Mouse (Mus musculus): ENCODE measurements around the gene Ramp3. TPM values are rescaled to one million over a fixed set of nuclear protein-coding genes. Genes with fewer than 3 reads are reported as not detected.
A peak's percentile ranks its signal among the peaks of the same experiment; 100 is the strongest.

Gene Ramp3
- 4.9 and 5.6 TPM in 2 replicates for polyA plus RNA-seq (2014; fragmentation: Nextera tagmentation; extraction: Ambion mirVana)

- ATAC-seq (replicated peaks; ENCODE audit: insufficient number of reproducible peaks, low FRiP score, low TSS enrichment, low read depth) (peak; percentile 48), DNase-seq (ENCODE audit: low spot score) (peak; percentile 85)
- Histone ChIP-seq H3K4me2 (ENCODE audit: low read depth, low read length) (peak within 1 kb of the TSS; percentile 74), H3K9ac (replicated peaks; ENCODE audit: low read length) (peak within 1 kb of the TSS; percentile 14; the same call in 1 of the 2 replicates), H3K4me1 (ENCODE audit: control insufficient read depth, insufficient read depth, low read length) (no peaks in the 10 kb centered on the region; the same call in 1 of the 2 replicates), H3K4me3 (ENCODE audit: low read depth, low read length) (peak within 1 kb of the TSS; percentile 27), H3K36me3 (replicated peaks; ENCODE audit: control insufficient read depth, insufficient read depth, low read depth, low read length) (no peaks in the 10 kb centered on the region), H3K27ac (replicated peaks; ENCODE audit: low read depth, low read length) (no peak within 1 kb of the TSS), H3K27me3 (ENCODE audit: control insufficient read depth, insufficient read depth, low read length) (no peaks in the 10 kb centered on the region), H3K9me3 (replicated peaks; ENCODE audit: control insufficient read depth, low read length) (no peaks in the 10 kb centered on the region)
- under 1% methylated on average over 18 of the region's 18 CpGs for WGBS
Measured at GRCm38 (mm10) chr11:6658271-6658670, at the start of gene Ramp3. Ramp3 (plus strand) TSS chr11:6658521.

DNA sequence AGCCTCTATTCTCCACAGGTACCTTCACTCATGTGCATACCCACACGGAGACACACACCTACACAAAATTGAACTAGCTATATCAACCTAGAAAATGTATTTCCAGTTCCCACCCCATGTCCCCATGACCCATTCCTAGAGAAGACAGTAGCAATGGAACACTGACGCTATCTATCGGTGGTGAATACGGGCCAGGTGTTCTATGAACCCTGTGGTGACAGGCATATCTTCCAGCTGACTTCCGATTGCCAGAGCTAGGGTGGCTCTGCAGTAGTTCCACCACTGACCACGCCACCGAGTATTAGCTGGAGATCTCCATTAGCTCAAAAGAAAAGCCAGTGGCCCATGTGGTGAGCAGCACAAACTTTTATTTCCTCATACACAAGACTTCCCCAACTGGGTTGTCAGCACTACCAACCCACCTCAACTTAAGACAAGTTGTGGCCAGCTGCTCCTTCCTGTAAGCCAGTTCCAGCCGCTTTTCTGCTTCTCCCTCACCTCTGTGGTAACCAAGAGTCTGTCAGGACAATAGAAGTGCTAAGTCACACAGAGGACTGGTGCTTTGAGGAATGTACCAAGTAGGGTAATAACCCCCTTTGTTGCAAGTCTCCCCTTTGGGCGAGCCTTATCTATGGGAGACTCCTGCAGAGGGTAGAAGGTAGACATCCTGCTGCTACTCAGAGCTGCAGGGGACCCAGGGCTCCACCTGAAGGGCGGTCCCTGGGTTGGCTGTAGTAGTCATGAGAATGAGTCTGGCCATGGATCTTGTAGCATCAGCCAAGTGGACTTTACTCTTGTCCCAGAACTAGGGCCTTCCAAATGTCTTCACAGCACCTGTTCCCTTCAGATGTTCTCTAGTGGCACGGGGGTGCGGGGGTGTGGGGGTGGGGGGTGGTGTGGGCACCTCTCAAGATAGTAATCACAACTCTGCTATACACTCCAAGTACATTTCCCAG is 42.8 kb upstream of the Ramp3 start:
- Histone ChIP-seq H3K4me2 (ENCODE audit: low read depth, low read length) (no peak overlapping the region), H3K27me3 (ENCODE audit: control insufficient read depth, insufficient read depth, low read length) (no peaks in the 10 kb centered on the region), H3K4me1 (ENCODE audit: control insufficient read depth, insufficient read depth, low read length) (no peaks in the 10 kb centered on the region), H3K27ac (replicated peaks; ENCODE audit: low read depth, low read length) (no peak overlapping the region), H3K36me3 (replicated peaks; ENCODE audit: control insufficient read depth, insufficient read depth, low read depth, low read length) (peaks cover 26% of the 10 kb centered on the region), H3K9ac (replicated peaks; ENCODE audit: low read length) (no peak overlapping the region), H3K4me3 (ENCODE audit: low read depth, low read length) (no peak overlapping the region), H3K9me3 (replicated peaks; ENCODE audit: control insufficient read depth, low read length) (no peaks in the 10 kb centered on the region)
- no peak for DNase-seq (ENCODE audit: low spot score)
- ATAC-seq (replicated peaks; ENCODE audit: insufficient number of reproducible peaks, low FRiP score, low TSS enrichment, low read depth), result no peak
- 94% methylated on average over 12 of the region's 12 CpGs for WGBS

DNA sequence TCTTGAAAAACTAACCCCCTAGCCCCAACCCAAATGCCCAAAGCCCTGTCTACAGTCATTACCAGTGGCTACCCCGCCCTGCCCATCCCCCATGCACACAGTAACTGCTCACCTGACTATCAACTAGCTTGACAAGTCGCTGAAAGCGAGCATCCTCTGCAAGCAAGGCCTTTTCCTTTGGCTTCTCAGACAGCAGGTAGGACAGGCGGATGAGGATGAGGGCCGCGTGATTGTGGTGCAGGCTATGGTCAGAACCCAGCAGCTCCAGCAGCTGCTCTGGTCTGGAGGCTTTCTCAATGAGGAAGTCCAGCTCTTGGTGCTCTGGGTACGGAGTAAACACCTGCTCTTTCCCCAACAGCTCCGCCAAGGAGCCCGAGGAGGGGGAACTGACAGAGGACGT is 34.6 kb upstream of the Ramp3 start:
- no peak for ATAC-seq (replicated peaks; ENCODE audit: insufficient number of reproducible peaks, low FRiP score, low TSS enrichment, low read depth)
- H3K4me1 ChIP-seq (ENCODE audit: control insufficient read depth, insufficient read depth, low read length), result no peaks in the 10 kb centered on the region; the same call in 1 of the 2 replicates
- peaks cover 14% of the 10 kb centered on the region for H3K36me3 ChIP-seq (replicated peaks; ENCODE audit: control insufficient read depth, insufficient read depth, low read depth, low read length)
- H3K4me2 ChIP-seq (ENCODE audit: low read depth, low read length), result no peak overlapping the region
- 90% methylated on average over 10 of the region's 10 CpGs for WGBS
- H3K9me3 ChIP-seq (replicated peaks; ENCODE audit: control insufficient read depth, low read length), result no peaks in the 10 kb centered on the region
- no peak overlapping the region for H3K9ac ChIP-seq (replicated peaks; ENCODE audit: low read length)
- H3K27ac ChIP-seq (replicated peaks; ENCODE audit: low read depth, low read length), result no peak overlapping the region
- DNase-seq (ENCODE audit: low spot score), result no peak
- H3K27me3 ChIP-seq (ENCODE audit: control insufficient read depth, insufficient read depth, low read length), result no peaks in the 10 kb centered on the region
- no peak overlapping the region for H3K4me3 ChIP-seq (ENCODE audit: low read depth, low read length)

DNA sequence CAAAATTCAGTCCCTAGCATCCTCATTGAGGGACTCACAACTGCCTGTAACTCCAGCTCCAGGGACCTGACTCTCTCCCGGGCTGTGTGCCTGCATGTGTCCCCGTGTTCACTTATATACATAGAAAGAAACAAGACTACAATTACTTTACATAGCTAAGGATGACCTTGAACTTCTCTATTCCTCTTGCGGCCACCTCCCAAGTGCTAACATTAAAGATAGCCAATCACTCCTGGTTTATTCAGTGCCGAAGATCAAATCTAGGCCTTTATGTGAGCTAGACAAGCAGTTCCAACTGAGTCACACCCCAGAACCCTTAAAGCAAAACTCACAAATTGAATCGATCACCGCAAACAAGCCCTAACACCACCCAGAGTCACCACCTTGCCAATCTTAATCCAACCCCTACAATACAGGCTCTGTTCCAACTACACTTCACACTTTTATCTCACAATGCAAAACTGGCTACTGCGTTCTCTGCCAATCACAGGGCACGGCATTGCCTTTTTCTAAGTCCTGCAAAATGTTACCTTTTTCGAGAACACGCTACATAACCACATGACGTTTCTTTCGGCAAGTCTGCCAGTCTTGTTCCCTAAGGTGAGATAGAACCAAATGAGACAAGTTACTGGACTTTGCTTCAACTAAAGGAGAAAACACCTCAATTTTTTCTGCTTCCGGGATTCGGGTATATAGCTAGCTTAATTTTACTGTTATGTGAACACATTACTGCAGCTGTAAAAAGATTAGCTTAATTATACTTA is 33.5 kb upstream of the Ramp3 start:
- Histone ChIP-seq H3K27me3 (ENCODE audit: control insufficient read depth, insufficient read depth, low read length) (no peaks in the 10 kb centered on the region), H3K27ac (replicated peaks; ENCODE audit: low read depth, low read length) (no peak overlapping the region), H3K4me1 (ENCODE audit: control insufficient read depth, insufficient read depth, low read length) (no peaks in the 10 kb centered on the region; the same call in 1 of the 2 replicates), H3K4me2 (ENCODE audit: low read depth, low read length) (peak overlapping the region; percentile 48), H3K36me3 (replicated peaks; ENCODE audit: control insufficient read depth, insufficient read depth, low read depth, low read length) (peaks cover 13% of the 10 kb centered on the region), H3K4me3 (ENCODE audit: low read depth, low read length) (peak overlapping the region; percentile 71), H3K9me3 (replicated peaks; ENCODE audit: control insufficient read depth, low read length) (no peaks in the 10 kb centered on the region), H3K9ac (replicated peaks; ENCODE audit: low read length) (peak overlapping the region; percentile 82)
- DNase-seq (ENCODE audit: low spot score) (no peak), ATAC-seq (replicated peaks; ENCODE audit: insufficient number of reproducible peaks, low FRiP score, low TSS enrichment, low read depth) (no peak)
- WGBS, result 67% methylated on average over 14 of the region's 14 CpGs

DNA sequence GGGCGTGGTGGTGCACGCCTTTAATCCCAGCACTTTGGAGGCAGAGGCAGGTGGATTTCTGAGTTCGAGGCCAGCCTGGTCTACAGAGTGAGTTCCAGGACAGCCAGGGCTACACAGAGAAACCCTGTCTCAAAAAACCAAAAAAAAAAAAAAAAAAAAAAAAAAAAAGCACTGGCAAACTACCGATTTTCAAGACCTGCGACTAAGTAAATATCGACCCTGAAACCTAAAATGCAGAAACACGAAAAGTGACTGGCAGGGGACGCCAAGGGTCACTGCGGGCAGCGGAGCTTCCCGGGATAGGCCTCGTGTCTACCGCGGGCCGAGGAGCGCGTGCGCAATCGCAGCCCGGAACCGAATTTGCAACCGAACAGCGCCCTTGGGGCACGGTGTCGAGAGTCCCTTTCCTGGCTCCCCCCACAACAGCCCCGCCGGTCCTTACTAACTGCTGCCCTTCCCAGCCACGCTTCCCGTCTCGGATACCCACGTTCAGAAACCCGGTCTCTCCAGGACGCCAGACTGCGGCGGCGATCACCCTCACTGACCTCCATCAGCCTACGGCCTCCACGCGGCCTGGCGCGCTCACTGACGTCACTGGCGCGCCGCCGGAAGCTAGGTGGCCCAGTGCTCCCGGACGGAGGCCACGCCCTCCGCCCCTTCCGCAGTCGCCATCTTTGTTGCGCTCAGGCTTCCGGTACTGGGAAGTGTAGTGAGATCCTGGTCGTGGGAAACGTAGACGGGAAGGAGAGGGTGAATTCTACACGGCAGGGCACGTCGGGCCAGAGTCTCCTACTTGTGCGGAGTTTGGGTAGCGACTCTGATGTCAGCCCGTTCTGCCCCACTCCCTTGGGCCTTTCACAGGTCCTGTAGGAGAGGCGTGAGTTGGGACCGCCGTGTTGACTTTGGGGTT is 32.6 kb upstream of the Ramp3 start, which contains the start of gene Tbrg4:
TSS of gene Tbrg4 (minus strand) at position 590 of the 910 bp plus-strand sequence.
- H3K27me3 ChIP-seq (ENCODE audit: control insufficient read depth, insufficient read depth, low read length), result no peaks in the 10 kb centered on the region
- peak within 1 kb of the TSS; percentile 86 for H3K4me2 ChIP-seq (ENCODE audit: low read depth, low read length)
- peak within 1 kb of the TSS; percentile 82 for H3K9ac ChIP-seq (replicated peaks; ENCODE audit: low read length)
- WGBS, result under 1% methylated on average over 65 of the region's 66 CpGs
- ATAC-seq (replicated peaks; ENCODE audit: insufficient number of reproducible peaks, low FRiP score, low TSS enrichment, low read depth) (peak; percentile 93), DNase-seq (ENCODE audit: low spot score) (peak; percentile 97)
- peak within 1 kb of the TSS; percentile 72 for H3K27ac ChIP-seq (replicated peaks; ENCODE audit: low read depth, low read length)
- H3K4me3 ChIP-seq (ENCODE audit: low read depth, low read length), result peak within 1 kb of the TSS; percentile 71
- no peaks in the 10 kb centered on the region; the same call in 1 of the 2 replicates for H3K4me1 ChIP-seq (ENCODE audit: control insufficient read depth, insufficient read depth, low read length)
- H3K9me3 ChIP-seq (replicated peaks; ENCODE audit: control insufficient read depth, low read length), result no peaks in the 10 kb centered on the region
- peaks cover 9% of the 10 kb centered on the region for H3K36me3 ChIP-seq (replicated peaks; ENCODE audit: control insufficient read depth, insufficient read depth, low read depth, low read length)

DNA sequence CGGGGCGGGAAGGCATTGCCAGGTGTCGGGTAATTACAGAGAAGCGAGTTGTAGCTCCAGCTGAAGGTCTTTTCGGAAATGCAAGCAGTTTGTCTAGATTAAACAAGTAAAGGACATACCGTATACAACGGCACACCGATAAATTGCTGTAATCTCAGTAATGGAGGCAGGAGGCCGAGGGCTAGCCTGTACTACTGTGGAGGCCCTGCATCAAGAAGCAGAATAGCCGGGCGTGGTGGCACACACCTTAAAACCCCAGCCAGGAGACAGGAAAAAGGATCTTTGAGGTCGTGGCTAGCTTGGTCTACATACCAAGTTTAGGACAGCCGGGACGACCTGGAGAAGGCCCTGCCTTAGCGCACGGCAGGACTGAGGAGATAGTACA is 31.9 kb upstream of the Ramp3 start:
- ATAC-seq (replicated peaks; ENCODE audit: insufficient number of reproducible peaks, low FRiP score, low TSS enrichment, low read depth), result peak; percentile 27
- Histone ChIP-seq H3K9me3 (replicated peaks; ENCODE audit: control insufficient read depth, low read length) (no peaks in the 10 kb centered on the region), H3K4me2 (ENCODE audit: low read depth, low read length) (peak overlapping the region; percentile 86), H3K9ac (replicated peaks; ENCODE audit: low read length) (peak overlapping the region; percentile 82), H3K36me3 (replicated peaks; ENCODE audit: control insufficient read depth, insufficient read depth, low read depth, low read length) (peaks cover 6% of the 10 kb centered on the region), H3K27me3 (ENCODE audit: control insufficient read depth, insufficient read depth, low read length) (no peaks in the 10 kb centered on the region), H3K4me1 (ENCODE audit: control insufficient read depth, insufficient read depth, low read length) (no peaks in the 10 kb centered on the region; the same call in 1 of the 2 replicates), H3K4me3 (ENCODE audit: low read depth, low read length) (peak overlapping the region; percentile 71), H3K27ac (replicated peaks; ENCODE audit: low read depth, low read length) (peak overlapping the region; percentile 72)
- 14% methylated on average over 16 of the region's 16 CpGs for WGBS
- no peak for DNase-seq (ENCODE audit: low spot score)

- DNase-seq (ENCODE audit: low spot score) (no peak), ATAC-seq (replicated peaks; ENCODE audit: insufficient number of reproducible peaks, low FRiP score, low TSS enrichment, low read depth) (no peak)
- no peak overlapping the region for H3K4me2 ChIP-seq (ENCODE audit: low read depth, low read length)
- peaks cover 6% of the 10 kb centered on the region for H3K36me3 ChIP-seq (replicated peaks; ENCODE audit: control insufficient read depth, insufficient read depth, low read depth, low read length)
- no peak overlapping the region for H3K27ac ChIP-seq (replicated peaks; ENCODE audit: low read depth, low read length)
- H3K9ac ChIP-seq (replicated peaks; ENCODE audit: low read length), result no peak overlapping the region
- H3K4me3 ChIP-seq (ENCODE audit: low read depth, low read length), result no peak overlapping the region
- no peaks in the 10 kb centered on the region for H3K9me3 ChIP-seq (replicated peaks; ENCODE audit: control insufficient read depth, low read length)
- no peaks in the 10 kb centered on the region; the same call in 1 of the 2 replicates for H3K4me1 ChIP-seq (ENCODE audit: control insufficient read depth, insufficient read depth, low read length)
- H3K27me3 ChIP-seq (ENCODE audit: control insufficient read depth, insufficient read depth, low read length), result no peaks in the 10 kb centered on the region
- 90% methylated on average over 4 of the region's 4 CpGs for WGBS
Measured at GRCm38 (mm10) chr11:6627731-6628130, 30.6 kb upstream of the Ramp3 start.

Data from embryonic facial prominence, embryonic 11.5 days (tissue).